Mouse (Mus musculus): ENCODE results near the gene Ppp4r1. TPM values are rescaled to one million over a fixed set of nuclear protein-coding genes. Genes with fewer than 3 reads are reported as not detected.
A peak's percentile ranks its signal among the peaks of the same experiment; 100 is the strongest.

Ppp4r1 gene
- polyA plus RNA-seq, 1 experiment from 2014 or later: 25.0 TPM

DNA sequence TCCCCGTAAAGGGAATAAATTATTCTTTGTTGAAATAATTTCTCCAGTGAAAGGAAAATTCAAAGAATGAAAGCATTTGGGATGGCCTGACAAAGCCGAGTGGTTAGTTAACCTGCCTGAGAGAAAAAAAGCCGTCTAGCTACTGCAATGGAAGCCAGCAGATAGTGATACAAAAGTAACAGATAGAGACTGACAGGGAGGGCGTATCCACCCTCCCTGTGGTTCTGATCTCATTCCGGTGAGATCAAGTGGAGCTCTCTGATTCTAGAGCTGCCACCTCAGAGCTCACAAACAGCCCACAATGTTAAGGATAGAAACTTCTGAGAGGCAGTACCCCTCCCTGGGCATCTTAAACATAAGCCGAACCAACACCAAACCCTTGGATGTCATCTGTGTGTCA, 33.4 kb upstream of the Ppp4r1 start:
- ATAC-seq (replicated peaks; ENCODE audit: insufficient number of reproducible peaks, insufficient read depth, low FRiP score, low read depth): no peak
- no peak overlapping the region for H3K27ac ChIP-seq
- no peaks in the 10 kb centered on the region for H3K36me3 ChIP-seq
- 0 out of 2 replicates have a peak, but pooled peaks cover 3% of the 10 kb centered on the region for H3K9me3 ChIP-seq (replicated peaks)
- no peak overlapping the region for H3K9ac ChIP-seq
- no peak overlapping the region for H3K4me2 ChIP-seq
- 68% methylated on average over 6 of the region's 6 CpGs for WGBS
- no peak overlapping the region for H3K4me3 ChIP-seq
- no peaks in the 10 kb centered on the region for H3K4me1 ChIP-seq (replicated peaks)
- H3K27me3 ChIP-seq: no peaks in the 10 kb centered on the region

DNA sequence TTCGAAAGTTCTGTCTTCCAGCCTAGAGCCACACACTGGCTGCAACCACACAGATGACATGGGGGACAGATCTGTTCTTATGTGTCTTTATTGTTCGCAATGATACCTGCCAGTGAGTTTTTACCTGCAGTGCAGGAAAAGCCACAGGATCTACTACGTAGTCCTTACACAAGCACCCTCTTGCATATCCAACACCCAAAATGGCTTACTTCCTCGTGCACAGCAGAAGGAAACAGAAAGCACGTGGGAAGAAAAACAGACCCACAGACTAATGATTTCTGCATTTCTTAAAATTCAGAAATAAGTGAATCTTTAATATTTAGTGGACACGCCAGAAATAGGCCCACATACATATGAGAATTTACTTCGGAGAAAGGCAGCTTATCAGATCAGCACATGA, 32.6 kb upstream of the Ppp4r1 start:
- Histone ChIP-seq H3K27me3 (no peaks in the 10 kb centered on the region), H3K9ac (no peak overlapping the region), H3K36me3 (no peaks in the 10 kb centered on the region), H3K4me2 (no peak overlapping the region), H3K4me3 (no peak overlapping the region), H3K27ac (no peak overlapping the region), H3K9me3 (replicated peaks) (0 out of 2 replicates have a peak, but pooled peaks cover 3% of the 10 kb centered on the region), H3K4me1 (replicated peaks) (no peaks in the 10 kb centered on the region)
- 86% methylated on average over 7 of the region's 7 CpGs for WGBS
- ATAC-seq (replicated peaks; ENCODE audit: insufficient number of reproducible peaks, insufficient read depth, low FRiP score, low read depth): no peak

GRCm38 (mm10) chr17:65750301-65750700, 32.1 kb upstream of the Ppp4r1 start:
- no peaks in the 10 kb centered on the region for H3K36me3 ChIP-seq

DNA sequence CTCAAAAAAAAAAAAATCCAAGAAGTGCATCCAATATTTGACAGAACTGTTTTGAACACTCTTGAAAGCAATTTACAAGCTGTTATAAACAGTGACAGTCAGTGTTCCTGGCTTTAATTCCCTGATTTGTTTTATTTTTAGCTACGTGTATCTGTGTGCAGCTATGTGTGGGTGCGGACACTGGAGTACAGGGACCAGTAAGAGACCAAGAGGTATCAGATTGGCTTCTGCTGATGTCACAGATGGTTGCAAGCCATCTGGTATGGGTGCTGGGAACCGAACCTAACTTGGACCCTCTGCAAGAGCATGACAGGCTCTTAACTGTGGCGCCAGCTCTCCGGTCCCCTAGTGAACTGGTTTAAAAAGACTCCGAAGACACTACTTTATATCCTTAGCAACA, 29.2 kb upstream of the Ppp4r1 start:
- Histone ChIP-seq H3K27ac (no peak overlapping the region), H3K36me3 (no peaks in the 10 kb centered on the region), H3K9me3 (replicated peaks) (0 out of 2 replicates have a peak, but pooled peaks cover 1% of the 10 kb centered on the region), H3K4me3 (no peak overlapping the region), H3K4me2 (no peak overlapping the region), H3K4me1 (replicated peaks) (no peaks in the 10 kb centered on the region), H3K9ac (no peak overlapping the region), H3K27me3 (no peaks in the 10 kb centered on the region)
- ATAC-seq (replicated peaks; ENCODE audit: insufficient number of reproducible peaks, insufficient read depth, low FRiP score, low read depth): no peak
- WGBS: 85% methylated on average over 6 of the region's 6 CpGs

More at GRCm38 (mm10) chr17:65750301-65750700, 32.1 kb upstream of the Ppp4r1 start:
- Histone ChIP-seq H3K9me3 (replicated peaks) (0 out of 2 replicates have a peak, but pooled peaks cover 3% of the 10 kb centered on the region), H3K27ac (no peak overlapping the region), H3K27me3 (no peaks in the 10 kb centered on the region), H3K4me1 (replicated peaks) (no peaks in the 10 kb centered on the region), H3K9ac (no peak overlapping the region), H3K4me2 (no peak overlapping the region), H3K4me3 (no peak overlapping the region)
- ATAC-seq (replicated peaks; ENCODE audit: insufficient number of reproducible peaks, insufficient read depth, low FRiP score, low read depth): no peak

GRCm38 (mm10) chr17:65755857-65756256, 26.5 kb upstream of the Ppp4r1 start:
- Histone ChIP-seq H3K9me3 (replicated peaks) (no peaks in the 10 kb centered on the region), H3K4me2 (no peak overlapping the region), H3K4me3 (no peak overlapping the region), H3K27ac (no peak overlapping the region), H3K36me3 (no peaks in the 10 kb centered on the region), H3K27me3 (no peaks in the 10 kb centered on the region), H3K9ac (no peak overlapping the region), H3K4me1 (replicated peaks) (no peaks in the 10 kb centered on the region)
- no peak for ATAC-seq (replicated peaks; ENCODE audit: insufficient number of reproducible peaks, insufficient read depth, low FRiP score, low read depth)
- WGBS: 92% methylated on average over 3 of the region's 3 CpGs

DNA sequence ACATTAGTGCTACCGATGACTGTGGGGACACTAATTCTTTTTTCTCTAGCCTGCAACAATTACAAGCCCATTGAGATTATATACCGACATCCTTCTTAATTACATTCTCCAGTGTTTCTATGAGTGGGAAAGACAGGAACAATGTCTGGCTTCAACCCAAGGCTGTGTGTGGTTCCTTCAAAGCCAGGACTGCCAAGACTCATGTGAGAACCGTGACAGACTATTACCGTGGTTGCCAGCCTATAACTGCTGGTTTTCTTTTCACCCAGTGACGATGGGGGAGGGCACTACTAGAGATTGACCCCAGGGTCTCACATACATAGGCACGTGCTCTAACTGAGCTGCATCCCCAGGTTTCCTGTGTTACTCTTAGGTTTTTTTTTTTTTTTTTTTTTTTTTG, 25.2 kb upstream of the Ppp4r1 start:
- Histone ChIP-seq H3K4me3 (no peak overlapping the region), H3K9ac (no peak overlapping the region), H3K27ac (no peak overlapping the region), H3K27me3 (no peaks in the 10 kb centered on the region), H3K4me2 (no peak overlapping the region), H3K36me3 (no peaks in the 10 kb centered on the region), H3K9me3 (replicated peaks) (no peaks in the 10 kb centered on the region), H3K4me1 (replicated peaks) (no peaks in the 10 kb centered on the region)
- 68% methylated on average over 6 of the region's 6 CpGs for WGBS
- no peak for ATAC-seq (replicated peaks; ENCODE audit: insufficient number of reproducible peaks, insufficient read depth, low FRiP score, low read depth)

DNA sequence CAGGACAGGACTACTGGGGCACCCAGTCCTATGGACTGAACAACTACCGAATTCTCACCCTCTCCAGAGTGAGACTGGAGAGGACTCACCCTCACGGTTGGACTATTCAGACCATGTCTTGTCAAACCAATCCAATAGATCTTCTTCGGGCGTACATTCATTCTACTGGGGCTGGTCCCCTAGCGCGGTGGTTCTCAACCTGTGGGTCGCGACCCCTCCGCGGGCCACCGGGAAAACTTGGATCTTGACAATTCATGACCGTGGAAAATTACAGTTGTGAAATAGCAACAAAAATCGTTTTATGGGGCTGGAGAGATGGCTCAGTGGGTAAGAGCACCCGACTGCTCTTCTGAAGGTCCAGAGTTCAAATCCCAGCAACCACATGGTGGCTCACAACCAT, 19.2 kb upstream of the Ppp4r1 start:
- no peak overlapping the region for H3K4me2 ChIP-seq
- H3K9ac ChIP-seq: no peak overlapping the region
- no peak overlapping the region for H3K4me3 ChIP-seq
- no peaks in the 10 kb centered on the region for H3K36me3 ChIP-seq
- H3K27me3 ChIP-seq: no peaks in the 10 kb centered on the region
- no peaks in the 10 kb centered on the region for H3K9me3 ChIP-seq (replicated peaks)
- H3K27ac ChIP-seq: no peak overlapping the region
- no peak for ATAC-seq (replicated peaks; ENCODE audit: insufficient number of reproducible peaks, insufficient read depth, low FRiP score, low read depth)
- 93% methylated on average over 14 of the region's 14 CpGs for WGBS
- H3K4me1 ChIP-seq (replicated peaks): peaks cover 8% of the 10 kb centered on the region; the same call in 1 of the 2 replicates

- Histone ChIP-seq H3K4me1 (replicated peaks) (peaks cover 34% of the 10 kb centered on the region), H3K4me3 (no peak overlapping the region), H3K27me3 (no peaks in the 10 kb centered on the region), H3K9ac (no peak overlapping the region), H3K27ac (no peak overlapping the region), H3K4me2 (no peak overlapping the region), H3K9me3 (replicated peaks) (no peaks in the 10 kb centered on the region), H3K36me3 (no peaks in the 10 kb centered on the region)
- ATAC-seq (replicated peaks; ENCODE audit: insufficient number of reproducible peaks, insufficient read depth, low FRiP score, low read depth): no peak
- 65% methylated on average over 5 of the region's 5 CpGs for WGBS
These were observed 13.9 kb upstream of the Ppp4r1 start for GRCm38 (mm10) chr17:65768486-65768885.

DNA sequence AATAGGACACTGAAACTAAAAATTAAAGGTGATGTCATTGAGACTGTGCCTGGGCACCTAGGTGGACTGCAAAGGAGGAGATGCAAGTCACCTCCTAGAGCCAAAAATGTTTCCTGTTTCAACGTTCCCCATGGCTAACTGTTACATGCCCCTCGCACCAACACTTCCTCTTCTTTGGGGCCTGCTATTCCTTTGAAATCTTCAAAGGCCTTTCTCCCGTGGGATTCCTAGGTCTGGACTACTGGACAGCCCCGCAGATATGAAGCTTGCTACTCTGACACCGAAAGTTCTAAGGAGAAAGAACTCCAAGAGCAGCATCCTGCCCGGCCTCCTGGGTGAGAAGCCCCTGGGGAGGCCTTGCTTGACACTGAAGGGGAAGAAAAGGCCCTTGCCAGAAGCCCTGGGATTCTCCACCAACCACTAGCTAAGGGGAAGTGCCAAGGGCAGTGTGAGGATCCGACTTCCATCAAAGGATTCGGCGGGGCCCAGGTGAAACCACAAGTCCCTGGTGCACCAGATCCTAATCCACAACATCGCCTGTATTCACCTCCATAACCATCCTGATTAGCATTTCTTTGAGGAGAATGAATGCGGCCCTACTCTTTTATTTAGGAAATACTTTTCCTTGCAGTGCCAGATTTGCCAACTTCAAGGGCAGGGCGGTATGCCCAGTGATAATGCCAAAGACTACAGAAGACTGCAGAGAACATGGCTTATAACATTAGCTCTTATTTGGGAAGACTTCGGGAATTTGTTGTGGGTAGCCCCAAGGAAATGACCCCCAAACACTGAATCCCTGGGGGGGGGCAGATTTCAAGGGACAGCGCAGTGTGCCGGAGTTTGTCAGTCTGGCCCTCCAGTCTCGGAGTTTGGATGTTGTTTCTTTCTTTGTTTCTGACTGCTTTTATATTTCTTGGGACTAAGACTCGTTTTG, 11.1 kb upstream of the Ppp4r1 start:
- no peaks in the 10 kb centered on the region for H3K27me3 ChIP-seq
- H3K36me3 ChIP-seq: no peaks in the 10 kb centered on the region
- H3K4me2 ChIP-seq: peak overlapping the region; percentile 89
- no peak for ATAC-seq (replicated peaks; ENCODE audit: insufficient number of reproducible peaks, insufficient read depth, low FRiP score, low read depth)
- peak overlapping the region; percentile 68 for H3K4me3 ChIP-seq
- H3K4me1 ChIP-seq (replicated peaks): peaks cover 38% of the 10 kb centered on the region
- WGBS: 36% methylated on average over 17 of the region's 17 CpGs
- H3K27ac ChIP-seq: no peak overlapping the region; the same call in 1 of the 2 replicates
- H3K9me3 ChIP-seq (replicated peaks): no peaks in the 10 kb centered on the region
- peak overlapping the region; percentile 75 for H3K9ac ChIP-seq

- Histone ChIP-seq H3K4me2 (peak within 1 kb of the TSS; percentile 89), H3K36me3 (no peaks in the 10 kb centered on the region), H3K4me3 (peak within 1 kb of the TSS; percentile 68), H3K9ac (peak within 1 kb of the TSS; percentile 75), H3K4me1 (replicated peaks) (peaks cover 38% of the 10 kb centered on the region), H3K27ac (peak within 1 kb of the TSS; percentile 28), H3K27me3 (no peaks in the 10 kb centered on the region), H3K9me3 (replicated peaks) (no peaks in the 10 kb centered on the region)
- under 1% methylated on average over 70 of the region's 75 CpGs for WGBS
- ATAC-seq (replicated peaks; ENCODE audit: insufficient number of reproducible peaks, insufficient read depth, low FRiP score, low read depth): peak; percentile 87
These were observed 10.1 kb upstream of the Ppp4r1 start, which contains the start of gene Rab31 for GRCm38 (mm10) chr17:65771951-65772934. Gene Rab31 (minus strand): TSS chr17:65772752.

DNA sequence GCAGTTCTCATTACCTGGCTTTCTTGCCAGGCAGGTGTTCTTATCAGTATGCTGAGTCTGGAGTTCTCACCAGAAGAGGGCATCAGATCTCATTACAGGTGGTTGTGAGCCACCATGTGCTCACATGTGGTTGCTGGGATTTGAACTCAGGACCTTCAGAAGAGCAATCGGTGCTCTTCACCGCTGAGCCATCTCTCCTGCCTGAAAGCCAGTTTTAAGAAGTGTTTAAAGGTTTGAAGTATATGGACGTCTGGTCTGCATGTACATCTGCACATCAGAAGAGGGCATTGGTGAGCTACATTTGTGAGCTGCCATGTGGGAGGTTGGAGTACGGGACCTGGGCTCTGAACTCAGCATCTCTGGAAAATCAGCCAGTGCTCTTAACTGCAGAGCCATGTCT, 8.8 kb upstream of the Ppp4r1 start:
- no peak for ATAC-seq (replicated peaks; ENCODE audit: insufficient number of reproducible peaks, insufficient read depth, low FRiP score, low read depth)
- no peak overlapping the region for H3K9ac ChIP-seq
- no peaks in the 10 kb centered on the region for H3K27me3 ChIP-seq
- WGBS: 54% methylated on average over 4 of the region's 4 CpGs
- H3K9me3 ChIP-seq (replicated peaks): no peaks in the 10 kb centered on the region
- no peak overlapping the region for H3K4me2 ChIP-seq
- H3K4me3 ChIP-seq: no peak overlapping the region
- H3K36me3 ChIP-seq: no peaks in the 10 kb centered on the region
- H3K4me1 ChIP-seq (replicated peaks): peaks cover 25% of the 10 kb centered on the region
- H3K27ac ChIP-seq: no peak overlapping the region
